Mouse (Mus musculus) hindbrain, embryonic 10.5 days (tissue): ENCODE results near the gene Arpc2. TPM values are rescaled to one million over a fixed set of nuclear protein-coding genes. Genes with fewer than 3 reads are reported as not detected.
A peak's percentile ranks its signal among the peaks of the same experiment; 100 is the strongest.

ENCODE experiments used
- DNase-seq: peaks from one replicate; pipeline ENCODE4 v3.0.0-alpha.2; 2017; ENCODE audit warnings: low spot score
- H3K27ac ChIP-seq: fragments of 300-500 bp; sonication (generic); 2 replicates; pipeline ENCODE4 v1.5.1; 2016; ENCODE audit warnings: mild to moderate bottlenecking, moderate library complexity
- H3K27me3 ChIP-seq: fragments of 300-500 bp; sonication (generic); 2 replicates; pipeline ENCODE4 v1.6.1; 2016; ENCODE audit warnings: mild to moderate bottlenecking; ENCODE audit not compliant: poor library complexity, insufficient read depth, severe bottlenecking
- H3K36me3 ChIP-seq: fragments of 300-500 bp; sonication (generic); 2 replicates; pipeline ENCODE4 v1.6.1; 2016; ENCODE audit warnings: mild to moderate bottlenecking, moderate library complexity
- H3K4me1 ChIP-seq: fragments of 300-500 bp; sonication (generic); replicated peaks from 2 replicates; pipeline ENCODE4 v1.6.1; 2016; ENCODE audit warnings: mild to moderate bottlenecking
- H3K4me3 ChIP-seq: fragments of 300-500 bp; sonication (generic); 2 replicates; pipeline ENCODE4 v1.5.1; 2016; ENCODE audit warnings: mild to moderate bottlenecking, moderate library complexity
- H3K9me3 ChIP-seq: fragments of 300-500 bp; sonication (generic); 2 replicates; pipeline ENCODE4 v1.6.1; 2016; ENCODE audit warnings: mild to moderate bottlenecking, moderate library complexity
- whole genome bisulfite sequencing: fragments of 180-500 bp; shearing (Covaris S2); methylation state at CpG from one replicate; pipeline ENCODE4 v1.1.7; 2016; 5-methylcytosine and 5-hydroxymethylcytosine counted together
- polyA plus RNA-seq: library from polyadenylated mRNA; unstranded; fragments of >200 nt; fragmentation: Nextera tagmentation; extraction: Ambion mirVana; gene quantifications from 2 replicates; pipeline ENCODE4 v1.2.1, GENCODE M21; 2016

Gene Arpc2
- polyA plus RNA-seq, 1 experiment from 2014 or later, result 352 TPM

GRCm38 (mm10) chr1:74289740-74290139 is 53.9 kb downstream of the Arpc2 start:
- Histone ChIP-seq H3K4me1 (peaks cover 17% of the 10 kb centered on the region), H3K4me3 (no peak overlapping the region), H3K27ac (no peak overlapping the region), H3K36me3 (peaks cover 52% of the 10 kb centered on the region), H3K9me3 (no peaks in the 10 kb centered on the region), H3K27me3 (no peaks in the 10 kb centered on the region)
- DNase-seq, result no peak
- 90% methylated on average over 2 of the region's 2 CpGs for WGBS

GRCm38 (mm10) chr1:74290141-74290540 is 54.3 kb downstream of the Arpc2 start:
- Histone ChIP-seq H3K4me3 (no peak overlapping the region), H3K36me3 (peaks cover 52% of the 10 kb centered on the region), H3K4me1 (peaks cover 19% of the 10 kb centered on the region), H3K27me3 (no peaks in the 10 kb centered on the region), H3K27ac (no peak overlapping the region), H3K9me3 (no peaks in the 10 kb centered on the region)
- 94% methylated on average over 5 of the region's 5 CpGs for WGBS
- DNase-seq, result no peak

- DNase-seq, result no peak
- no peak overlapping the region for H3K4me3 ChIP-seq
- whole genome bisulfite sequencing, result 84% methylated on average over 11 of the region's 11 CpGs
- no peak overlapping the region for H3K27ac ChIP-seq
- no peaks in the 10 kb centered on the region for H3K27me3 ChIP-seq
- no peaks in the 10 kb centered on the region for H3K9me3 ChIP-seq
- peaks cover 60% of the 10 kb centered on the region for H3K36me3 ChIP-seq
- H3K4me1 ChIP-seq, result peaks cover 28% of the 10 kb centered on the region
Measured at GRCm38 (mm10) chr1:74292331-74293020, 56.6 kb downstream of the Arpc2 start.

GRCm38 (mm10) chr1:74293306-74293960 is 57.5 kb downstream of the Arpc2 start:
- WGBS, result 88% methylated on average over 8 of the region's 8 CpGs
- DNase-seq, result no peak
- H3K36me3 ChIP-seq, result peaks cover 56% of the 10 kb centered on the region

GRCm38 (mm10) chr1:74294090-74294643 is 58.3 kb downstream of the Arpc2 start:
- 95% methylated on average over 3 of the region's 3 CpGs for WGBS

More at GRCm38 (mm10) chr1:74293306-74293960, 57.5 kb downstream of the Arpc2 start:
- no peaks in the 10 kb centered on the region for H3K27me3 ChIP-seq
- no peak overlapping the region for H3K4me3 ChIP-seq
- H3K27ac ChIP-seq, result no peak overlapping the region
- H3K9me3 ChIP-seq, result no peaks in the 10 kb centered on the region
- H3K4me1 ChIP-seq, result peaks cover 29% of the 10 kb centered on the region

GRCm38 (mm10) chr1:74294733-74295455 is 59.0 kb downstream of the Arpc2 start:
- no peaks in the 10 kb centered on the region for H3K27me3 ChIP-seq
- peaks cover 29% of the 10 kb centered on the region for H3K4me1 ChIP-seq
- DNase-seq, result no peak
- WGBS, result 89% methylated on average over 6 of the region's 6 CpGs
- H3K9me3 ChIP-seq, result no peaks in the 10 kb centered on the region
- H3K27ac ChIP-seq, result peak overlapping the region; percentile 80
- peaks cover 42% of the 10 kb centered on the region for H3K36me3 ChIP-seq
- H3K4me3 ChIP-seq, result peak overlapping the region; percentile 23; the same call in 1 of the 2 replicates

More at GRCm38 (mm10) chr1:74294090-74294643, 58.3 kb downstream of the Arpc2 start:
- H3K36me3 ChIP-seq, result peaks cover 49% of the 10 kb centered on the region
- 0 out of 2 replicates have a peak overlapping the region, but pooled peaks have one; percentile 16 for H3K27ac ChIP-seq
- no peak for DNase-seq
- no peaks in the 10 kb centered on the region for H3K9me3 ChIP-seq
- no peaks in the 10 kb centered on the region for H3K27me3 ChIP-seq
- peaks cover 29% of the 10 kb centered on the region for H3K4me1 ChIP-seq
- H3K4me3 ChIP-seq, result no peak overlapping the region

- Histone ChIP-seq H3K4me3 (peak overlapping the region; percentile 23), H3K27ac (peak overlapping the region; percentile 80), H3K4me1 (peaks cover 29% of the 10 kb centered on the region), H3K36me3 (peaks cover 35% of the 10 kb centered on the region), H3K9me3 (no peaks in the 10 kb centered on the region), H3K27me3 (no peaks in the 10 kb centered on the region)
- peak; percentile 62 for DNase-seq
- WGBS, result 26% methylated on average over 9 of the region's 9 CpGs
Measured at GRCm38 (mm10) chr1:74295456-74296171, 59.7 kb downstream of the Arpc2 start.

GRCm38 (mm10) chr1:74296477-74296876 is 60.6 kb downstream of the Arpc2 start:
- peak overlapping the region; percentile 80 for H3K27ac ChIP-seq
- peaks cover 26% of the 10 kb centered on the region for H3K36me3 ChIP-seq
- DNase-seq, result no peak

GRCm38 (mm10) chr1:74297269-74297668 is 61.4 kb downstream of the Arpc2 start:
- WGBS, result 75% methylated on average over 3 of the region's 3 CpGs
- Histone ChIP-seq H3K27ac (peak overlapping the region; percentile 80), H3K4me3 (no peak overlapping the region), H3K4me1 (peaks cover 29% of the 10 kb centered on the region), H3K27me3 (no peaks in the 10 kb centered on the region; the same call in 1 of the 2 replicates), H3K36me3 (peaks cover 20% of the 10 kb centered on the region), H3K9me3 (no peaks in the 10 kb centered on the region)
- no peak for DNase-seq

More at GRCm38 (mm10) chr1:74296477-74296876, 60.6 kb downstream of the Arpc2 start:
- WGBS, result 60% methylated on average over 6 of the region's 6 CpGs
- H3K9me3 ChIP-seq, result no peaks in the 10 kb centered on the region
- no peaks in the 10 kb centered on the region for H3K27me3 ChIP-seq
- H3K4me3 ChIP-seq, result no peak overlapping the region
- H3K4me1 ChIP-seq, result peaks cover 29% of the 10 kb centered on the region

- no peak for DNase-seq
- 87% methylated on average over 5 of the region's 5 CpGs for WGBS
- H3K4me3 ChIP-seq, result no peak overlapping the region
- no peaks in the 10 kb centered on the region for H3K9me3 ChIP-seq
- H3K27me3 ChIP-seq, result peaks cover 4% of the 10 kb centered on the region; the same call in 1 of the 2 replicates
- H3K4me1 ChIP-seq, result peaks cover 34% of the 10 kb centered on the region
- H3K27ac ChIP-seq, result 0 out of 2 replicates have a peak overlapping the region, but pooled peaks have one; percentile 31
- peaks cover 12% of the 10 kb centered on the region for H3K36me3 ChIP-seq
Measured at GRCm38 (mm10) chr1:74298157-74298750, 62.4 kb downstream of the Arpc2 start.

- Histone ChIP-seq H3K4me1 (peaks cover 41% of the 10 kb centered on the region), H3K27ac (no peak overlapping the region), H3K27me3 (peaks cover 4% of the 10 kb centered on the region; the same call in 1 of the 2 replicates), H3K36me3 (peaks cover 11% of the 10 kb centered on the region), H3K4me3 (no peak overlapping the region), H3K9me3 (no peaks in the 10 kb centered on the region)
- DNase-seq, result no peak
- WGBS, result 80% methylated on average over 5 of the region's 5 CpGs
Measured at GRCm38 (mm10) chr1:74298996-74299395, 63.1 kb downstream of the Arpc2 start.
